Mouse (Mus musculus) left cerebral cortex, adult 11 months (tissue): ENCODE measurements at regions not wholly inside any gene's neighbourhood (a gene's known extent, or its start where the extent isn't known, plus 50 kb on each side); places are given as distances from the start of the nearest gene placed in this dataset.

Experiments used
- DNase-seq: peaks from one replicate; pipeline ENCODE4 v3.0.0; 2022; ENCODE audit warnings: low spot score

- no peak for DNase-seq
Observed at GRCm38 (mm10) chr11:89147990-89148389, 74.3 kb downstream of the Gm525 start.

GRCm38 (mm10) chr11:89145281-89145945 is 71.8 kb downstream of the Gm525 start:
- DNase-seq: no peak

- DNase-seq: no peak
Observed at GRCm38 (mm10) chr11:89142527-89143154, 69.0 kb downstream of the Gm525 start.
